Comparison of ENCODE assay signal across 15 mouse cellular contexts in genomic region chr9:112938781-112939180, GRCm38 (mm10).
"Had no signal": no experiment of that assay in that cellular context is flagged by ENCODE, and none has a peak within 500 bp of the region (broad histone marks: within the 10 kb centered on the region; RNA-seq: fewer than 3 reads in every experiment).

No protein-coding gene starts in this region.

- H3K27ac ChIP-seq: neural tube, embryonic 15.5 days; stomach, embryonic 15.5 days; stomach, postnatal 0 days had no signal

- H3K27me3 ChIP-seq: neural tube, embryonic 15.5 days; stomach, embryonic 15.5 days had no signal

- DNase-seq: retina, postnatal 1 day; right cerebral cortex, adult 18-20 months; right cerebral cortex, postnatal 14 days; right cerebral cortex, postnatal 25 days; right cerebral cortex, postnatal 4 days; spleen, adult 18-20 months; thymus, adult 18-20 months; thymus, adult 2 months; thymus, postnatal 14 days; thymus, postnatal 25 days; thymus, postnatal 36 days; thymus, postnatal 4 days had no signal

- H3K4me2 ChIP-seq: neural tube, embryonic 15.5 days; stomach, embryonic 15.5 days had no signal

- H3K36me3 ChIP-seq: neural tube, embryonic 15.5 days; stomach, embryonic 15.5 days had no signal

- H3K9me3 ChIP-seq: neural tube, embryonic 15.5 days; stomach, embryonic 15.5 days had no signal

- H3K4me1 ChIP-seq: neural tube, embryonic 15.5 days; stomach, embryonic 15.5 days had no signal

- H3K9ac ChIP-seq: neural tube, embryonic 15.5 days; stomach, embryonic 15.5 days had no signal

- H3K4me3 ChIP-seq: neural tube, embryonic 15.5 days; stomach, embryonic 15.5 days had no signal
